Mouse (Mus musculus) layer of hippocampus, adult 9-11 months (tissue): ENCODE results near the gene Unc5b.
A peak's percentile ranks its signal among the peaks of the same experiment; 100 is the strongest.
"Not testable (repeated sequence)": the region's sequence is repeated elsewhere in the genome, so short reads cannot be mapped to it uniquely, and the experiment has no call there.

Experiments used
- DNase-seq: peaks from one replicate; pipeline ENCODE4 v3.0.0; 2022

Unc5b gene

GRCm38 (mm10) chr10:60831379-60831778, at the start of gene Unc5b:
Gene Unc5b (minus strand): TSS chr10:60831581.
- DNase-seq, result peak; percentile 90

- DNase-seq, result no peak
Observed at GRCm38 (mm10) chr10:60879817-60880216, 48.4 kb upstream of the Unc5b start.

GRCm38 (mm10) chr10:60877075-60877474, 45.7 kb upstream of the Unc5b start:
- DNase-seq, result no peak

GRCm38 (mm10) chr10:60875011-60875410, 43.6 kb upstream of the Unc5b start:
- no peak for DNase-seq

- DNase-seq, result no peak
Observed at GRCm38 (mm10) chr10:60863318-60863717, 31.9 kb upstream of the Unc5b start.

GRCm38 (mm10) chr10:60862477-60863293, 31.3 kb upstream of the Unc5b start:
- DNase-seq, result no peak

GRCm38 (mm10) chr10:60845271-60845670, 13.9 kb upstream of the Unc5b start:
- not testable (repeated sequence) for DNase-seq

GRCm38 (mm10) chr10:60838816-60839215, 7.4 kb upstream of the Unc5b start:
- no peak for DNase-seq

- DNase-seq, result peak; percentile 49
Observed at GRCm38 (mm10) chr10:60834949-60835348, 3.6 kb upstream of the Unc5b start.

GRCm38 (mm10) chr10:60832664-60833173, 1.3 kb upstream of the Unc5b start:
- no peak for DNase-seq

- DNase-seq, result no peak
Observed at GRCm38 (mm10) chr10:60830556-60831350, 628 bp downstream of the Unc5b start.

- no peak for DNase-seq
Observed at GRCm38 (mm10) chr10:60830000-60830399, 1.4 kb downstream of the Unc5b start.

GRCm38 (mm10) chr10:60829071-60829470, 2.3 kb downstream of the Unc5b start:
- no peak for DNase-seq

- DNase-seq, result no peak
Observed at GRCm38 (mm10) chr10:60827901-60828670, 3.3 kb downstream of the Unc5b start.

- DNase-seq, result peak; percentile 64
Observed at GRCm38 (mm10) chr10:60827266-60827665, 4.1 kb downstream of the Unc5b start.

- DNase-seq, result no peak
Observed at GRCm38 (mm10) chr10:60826461-60827237, 4.7 kb downstream of the Unc5b start.

GRCm38 (mm10) chr10:60825955-60826354, 5.4 kb downstream of the Unc5b start:
- no peak for DNase-seq

- no peak for DNase-seq
Observed at GRCm38 (mm10) chr10:60823744-60824143, 7.6 kb downstream of the Unc5b start.

- no peak for DNase-seq
Observed at GRCm38 (mm10) chr10:60822641-60823425, 8.5 kb downstream of the Unc5b start.

GRCm38 (mm10) chr10:60821736-60822358, 9.5 kb downstream of the Unc5b start:
- DNase-seq, result no peak

- DNase-seq, result no peak
Observed at GRCm38 (mm10) chr10:60821311-60821710, 10.1 kb downstream of the Unc5b start.
